Mouse (Mus musculus): ENCODE measurements around the gene Plp1.

Plp1 gene

GRCm38 (mm10) chrX:136822371-136822770 is at the start of gene Plp1:
Gene Plp1, plus strand, starts transcription at chrX:136822671.
- no peak for DNase-seq

GRCm38 (mm10) chrX:136773035-136773434 is 49.4 kb upstream of the Plp1 start:
- DNase-seq: peak; percentile 11 to 29

GRCm38 (mm10) chrX:136778046-136778445 is 44.4 kb upstream of the Plp1 start:
- DNase-seq: peak in 1 of 2 experiments; percentile 11

GRCm38 (mm10) chrX:136779262-136779661 is 43.2 kb upstream of the Plp1 start:
- no peak for DNase-seq

- no peak for DNase-seq
Observed at GRCm38 (mm10) chrX:136780041-136780440, 42.4 kb upstream of the Plp1 start, which contains the start of gene Glra4. Gene Glra4, minus strand, starts transcription at chrX:136780141.

GRCm38 (mm10) chrX:136789446-136789845 is 33.0 kb upstream of the Plp1 start:
- no peak for DNase-seq

- DNase-seq: no peak
Observed at GRCm38 (mm10) chrX:136797223-136797622, 25.2 kb upstream of the Plp1 start.

GRCm38 (mm10) chrX:136819752-136820151 is 2.7 kb upstream of the Plp1 start:
- no peak for DNase-seq

- peak; percentile 66 to 73 for DNase-seq
Observed at GRCm38 (mm10) chrX:136820250-136820649, 2.2 kb upstream of the Plp1 start.

- no peak for DNase-seq
Observed at GRCm38 (mm10) chrX:136825016-136825415, 2.5 kb downstream of the Plp1 start.

GRCm38 (mm10) chrX:136828610-136829009 is 6.1 kb downstream of the Plp1 start:
- DNase-seq: no peak

- DNase-seq: no peak
Observed at GRCm38 (mm10) chrX:136850300-136850699, 27.8 kb downstream of the Plp1 start.

- DNase-seq: peak; percentile 66 to 69
Observed at GRCm38 (mm10) chrX:136868061-136869040, 45.9 kb downstream of the Plp1 start, which contains the start of gene Rab9b. Gene Rab9b, minus strand, starts transcription at chrX:136868755.
